Mouse (Mus musculus) hindbrain, embryonic 10.5 days (tissue): ENCODE data around the gene Syt9. TPM values are rescaled to one million over a fixed set of nuclear protein-coding genes. Genes with fewer than 3 reads are reported as not detected.

Experiments
- DNase-seq: peaks from one replicate; pipeline ENCODE4 v3.0.0-alpha.2; 2017; ENCODE audit warnings: low spot score
- H3K27ac ChIP-seq: fragments of 300-500 bp; sonication (generic); 2 replicates; pipeline ENCODE4 v1.5.1; 2016; ENCODE audit warnings: mild to moderate bottlenecking, moderate library complexity
- H3K27me3 ChIP-seq: fragments of 300-500 bp; sonication (generic); 2 replicates; pipeline ENCODE4 v1.6.1; 2016; ENCODE audit warnings: mild to moderate bottlenecking; ENCODE audit not compliant: poor library complexity, insufficient read depth, severe bottlenecking
- H3K36me3 ChIP-seq: fragments of 300-500 bp; sonication (generic); 2 replicates; pipeline ENCODE4 v1.6.1; 2016; ENCODE audit warnings: mild to moderate bottlenecking, moderate library complexity
- H3K4me1 ChIP-seq: fragments of 300-500 bp; sonication (generic); replicated peaks from 2 replicates; pipeline ENCODE4 v1.6.1; 2016; ENCODE audit warnings: mild to moderate bottlenecking
- H3K4me3 ChIP-seq: fragments of 300-500 bp; sonication (generic); 2 replicates; pipeline ENCODE4 v1.5.1; 2016; ENCODE audit warnings: mild to moderate bottlenecking, moderate library complexity
- H3K9me3 ChIP-seq: fragments of 300-500 bp; sonication (generic); 2 replicates; pipeline ENCODE4 v1.6.1; 2016; ENCODE audit warnings: mild to moderate bottlenecking, moderate library complexity
- WGBS: fragments of 180-500 bp; shearing (Covaris S2); methylation state at CpG from one replicate; pipeline ENCODE4 v1.1.7; 2016; 5-methylcytosine and 5-hydroxymethylcytosine counted together
- polyA plus RNA-seq: library from polyadenylated mRNA; unstranded; fragments of >200 nt; fragmentation: Nextera tagmentation; extraction: Ambion mirVana; gene quantifications from 2 replicates; pipeline ENCODE4 v1.2.1, GENCODE M21; 2016

Syt9 gene
- polyA plus RNA-seq, 1 experiment from 2014 or later: 3.6 TPM

GRCm38 (mm10) chr7:107568971-107569370, 198.4 kb downstream of the Syt9 start:
- Histone ChIP-seq H3K4me3 (no peak overlapping the region), H3K9me3 (no peaks in the 10 kb centered on the region), H3K27me3 (no peaks in the 10 kb centered on the region), H3K27ac (no peak overlapping the region), H3K36me3 (no peaks in the 10 kb centered on the region), H3K4me1 (no peaks in the 10 kb centered on the region)
- 70% methylated on average over 4 of the region's 4 CpGs for WGBS
- no peak for DNase-seq

GRCm38 (mm10) chr7:107573856-107574255, 203.3 kb downstream of the Syt9 start:
- Histone ChIP-seq H3K36me3 (no peaks in the 10 kb centered on the region), H3K4me3 (no peak overlapping the region), H3K27me3 (no peaks in the 10 kb centered on the region), H3K4me1 (no peaks in the 10 kb centered on the region), H3K9me3 (no peaks in the 10 kb centered on the region), H3K27ac (no peak overlapping the region)
- WGBS: 60% methylated on average over 2 of the region's 2 CpGs
- no peak for DNase-seq

- whole genome bisulfite sequencing: 78% methylated on average over 3 of the region's 3 CpGs
- Histone ChIP-seq H3K36me3 (no peaks in the 10 kb centered on the region), H3K9me3 (no peaks in the 10 kb centered on the region), H3K4me1 (no peaks in the 10 kb centered on the region), H3K27me3 (no peaks in the 10 kb centered on the region), H3K4me3 (no peak overlapping the region), H3K27ac (no peak overlapping the region)
- no peak for DNase-seq
These were observed 203.7 kb downstream of the Syt9 start for GRCm38 (mm10) chr7:107574276-107574675.

- Histone ChIP-seq H3K27ac (no peak overlapping the region), H3K36me3 (no peaks in the 10 kb centered on the region), H3K9me3 (no peaks in the 10 kb centered on the region), H3K4me3 (no peak overlapping the region), H3K27me3 (peaks cover 11% of the 10 kb centered on the region), H3K4me1 (peaks cover 15% of the 10 kb centered on the region)
- no peak for DNase-seq
- 60% methylated on average over 2 of the region's 2 CpGs for WGBS
These were observed 222.1 kb downstream of the Syt9 start for GRCm38 (mm10) chr7:107592641-107593040.

- Histone ChIP-seq H3K4me3 (no peak overlapping the region), H3K27ac (no peak overlapping the region), H3K9me3 (no peaks in the 10 kb centered on the region), H3K4me1 (peaks cover 15% of the 10 kb centered on the region), H3K27me3 (peaks cover 11% of the 10 kb centered on the region), H3K36me3 (no peaks in the 10 kb centered on the region)
- 32% methylated on average over 7 of the region's 7 CpGs for WGBS
- no peak for DNase-seq
These were observed 223.4 kb downstream of the Syt9 start for GRCm38 (mm10) chr7:107593904-107594303.

- peak overlapping the region; percentile 69 for H3K4me3 ChIP-seq
- H3K9me3 ChIP-seq: no peaks in the 10 kb centered on the region
- 3% methylated on average over 16 of the region's 16 CpGs for WGBS
- H3K27me3 ChIP-seq: peaks cover 11% of the 10 kb centered on the region
- H3K36me3 ChIP-seq: no peaks in the 10 kb centered on the region
- peak; percentile 65 for DNase-seq
- H3K27ac ChIP-seq: peak overlapping the region; percentile 64
- H3K4me1 ChIP-seq: peaks cover 15% of the 10 kb centered on the region
These were observed 223.9 kb downstream of the Syt9 start for GRCm38 (mm10) chr7:107594325-107594856.

GRCm38 (mm10) chr7:107594857-107595402, 224.4 kb downstream of the Syt9 start, which contains the start of gene Ppfibp2:
Ppfibp2 (plus strand) TSS chr7:107595207.
- Histone ChIP-seq H3K9me3 (no peaks in the 10 kb centered on the region), H3K27me3 (peaks cover 11% of the 10 kb centered on the region), H3K4me1 (peaks cover 15% of the 10 kb centered on the region), H3K4me3 (peak within 1 kb of the TSS; percentile 69), H3K36me3 (no peaks in the 10 kb centered on the region), H3K27ac (peak within 1 kb of the TSS; percentile 64)
- DNase-seq: peak; percentile 89
- WGBS: 1% methylated on average over 24 of the region's 24 CpGs

- 11% methylated on average over 13 of the region's 13 CpGs for WGBS
These were observed 224.9 kb downstream of the Syt9 start for GRCm38 (mm10) chr7:107595426-107595825.

DNA sequence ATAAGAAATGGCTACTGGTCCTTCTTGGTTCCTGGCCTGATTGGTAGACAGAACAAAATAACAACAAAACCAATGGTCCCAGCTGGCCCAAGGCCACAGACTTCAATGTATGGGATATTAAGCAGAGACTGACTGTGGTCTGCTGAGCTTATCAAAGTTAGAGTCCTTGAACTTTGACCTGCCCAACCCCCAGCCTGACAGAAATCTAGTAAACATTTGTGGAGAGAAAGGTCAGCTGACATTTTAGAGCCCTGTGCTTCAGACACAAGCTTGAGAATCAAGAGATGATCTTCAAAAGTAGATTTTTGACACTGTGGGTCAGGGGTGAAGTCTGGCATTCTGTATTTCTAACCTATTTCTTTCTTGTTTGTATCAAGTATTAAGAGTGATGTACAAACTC, 226.2 kb downstream of the Syt9 start:
- H3K27me3 ChIP-seq: peaks cover 11% of the 10 kb centered on the region
- H3K9me3 ChIP-seq: no peaks in the 10 kb centered on the region
- H3K4me3 ChIP-seq: no peak overlapping the region
- H3K4me1 ChIP-seq: peaks cover 15% of the 10 kb centered on the region
- H3K27ac ChIP-seq: no peak overlapping the region
- no peaks in the 10 kb centered on the region for H3K36me3 ChIP-seq
- no peak for DNase-seq

More at GRCm38 (mm10) chr7:107595426-107595825, 224.9 kb downstream of the Syt9 start:
- H3K4me1 ChIP-seq: peaks cover 15% of the 10 kb centered on the region
- H3K9me3 ChIP-seq: no peaks in the 10 kb centered on the region
- no peaks in the 10 kb centered on the region for H3K36me3 ChIP-seq
- peaks cover 11% of the 10 kb centered on the region for H3K27me3 ChIP-seq
- peak overlapping the region; percentile 69 for H3K4me3 ChIP-seq
- DNase-seq: no peak
- H3K27ac ChIP-seq: no peak overlapping the region

GRCm38 (mm10) chr7:107597956-107598355, 227.4 kb downstream of the Syt9 start:
- Histone ChIP-seq H3K27ac (no peak overlapping the region), H3K27me3 (peaks cover 11% of the 10 kb centered on the region), H3K36me3 (no peaks in the 10 kb centered on the region), H3K4me3 (no peak overlapping the region), H3K9me3 (no peaks in the 10 kb centered on the region), H3K4me1 (peaks cover 20% of the 10 kb centered on the region)
- DNase-seq: no peak
- 87% methylated on average over 3 of the region's 3 CpGs for WGBS

Other genes with a start within 250 kb of the Syt9 start
- gene Olfr715, start 239.6 kb upstream of the Syt9 start, polyA plus RNA-seq: not detected in 2 replicates
- gene Olfr716, start 232.4 kb upstream of the Syt9 start, polyA plus RNA-seq: not detected in 2 replicates
- not detected in 2 replicates for gene Nlrp14, start 203.7 kb upstream of the Syt9 start, polyA plus RNA-seq
- not detected in 2 replicates for gene Rbmxl2, start 161.3 kb upstream of the Syt9 start, polyA plus RNA-seq
- 5.6 and 8.1 TPM in 2 replicates for gene Olfml1, start 196.7 kb downstream of the Syt9 start, polyA plus RNA-seq
- gene Ppfibp2, start 224.5 kb downstream of the Syt9 start, polyA plus RNA-seq: 7.4 and 10.0 TPM in 2 replicates